Mouse (Mus musculus) embryonic facial prominence, embryonic 13.5 days (tissue): ENCODE data around the gene Tigar. TPM values are rescaled to one million over a fixed set of nuclear protein-coding genes. Genes with fewer than 3 reads are reported as not detected.

Source experiments
- ATAC-seq: fragments of 200-750 bp; cut with Nextera tagmentation; 2 replicates; pipeline ENCODE4 v1.8.0; 2017; ENCODE audit warnings: low read depth; ENCODE audit not compliant: insufficient number of reproducible peaks, insufficient read depth, low FRiP score, low TSS enrichment
- H3K27ac ChIP-seq: fragments of 300-500 bp; sonication (generic); 2 replicates; pipeline ENCODE4 v1.5.1; 2015; ENCODE audit warnings: moderate library complexity, mild to moderate bottlenecking, inconsistent platforms
- H3K27me3 ChIP-seq: fragments of 300-500 bp; sonication (generic); 2 replicates; pipeline ENCODE4 v1.6.1; 2015; ENCODE audit warnings: mild to moderate bottlenecking, inconsistent platforms
- H3K36me3 ChIP-seq: fragments of 300-500 bp; sonication (generic); 2 replicates; pipeline ENCODE4 v1.6.1; 2015; ENCODE audit warnings: mild to moderate bottlenecking, inconsistent platforms
- H3K4me1 ChIP-seq: fragments of 300-500 bp; sonication (generic); 2 replicates; pipeline ENCODE4 v1.6.1; 2015; ENCODE audit warnings: inconsistent platforms
- H3K4me2 ChIP-seq: fragments of 300-500 bp; sonication (generic); 2 replicates; pipeline ENCODE4 v1.6.1; 2015; ENCODE audit warnings: moderate library complexity, mild to moderate bottlenecking, inconsistent platforms
- H3K4me3 ChIP-seq: fragments of 300-500 bp; sonication (generic); 2 replicates; pipeline ENCODE4 v1.5.1; 2015; ENCODE audit warnings: mild to moderate bottlenecking, inconsistent platforms
- H3K9ac ChIP-seq: fragments of 300-500 bp; sonication (generic); 2 replicates; pipeline ENCODE4 v1.6.1; 2015; ENCODE audit warnings: mild to moderate bottlenecking, inconsistent platforms
- H3K9me3 ChIP-seq: fragments of 300-500 bp; sonication (generic); 2 replicates; pipeline ENCODE4 v1.6.1; 2016; ENCODE audit warnings: inconsistent platforms
- WGBS: fragments of 180-500 bp; shearing (Covaris S2); methylation state at CpG from one replicate; pipeline ENCODE4 v1.1.7; 2015; ENCODE audit warnings: mixed read lengths; 5-methylcytosine and 5-hydroxymethylcytosine counted together
- polyA plus RNA-seq: library from polyadenylated mRNA; unstranded; fragments of >200 nt; fragmentation: Nextera tagmentation; extraction: Ambion mirVana; gene quantifications from 2 replicates; pipeline ENCODE4 v1.2.1, GENCODE M21; 2015

The Tigar gene
- polyA plus RNA-seq, 1 experiment from 2014 or later: 4.3 TPM

GRCm38 (mm10) chr6:127138962-127139361 is 29.6 kb upstream of the Tigar start:
- Histone ChIP-seq H3K27me3 (no peaks in the 10 kb centered on the region), H3K4me3 (no peak overlapping the region), H3K27ac (no peak overlapping the region), H3K4me1 (peaks cover 15% of the 10 kb centered on the region), H3K4me2 (no peak overlapping the region), H3K36me3 (peaks cover 86% of the 10 kb centered on the region), H3K9me3 (no peaks in the 10 kb centered on the region), H3K9ac (no peak overlapping the region)
- WGBS: 94% methylated on average over 11 of the region's 11 CpGs
- ATAC-seq: no peak

GRCm38 (mm10) chr6:127133433-127134245 is 24.3 kb upstream of the Tigar start:
- H3K36me3 ChIP-seq: peaks cover 97% of the 10 kb centered on the region
- no peaks in the 10 kb centered on the region for H3K9me3 ChIP-seq
- H3K27me3 ChIP-seq: no peaks in the 10 kb centered on the region
- no peak overlapping the region for H3K4me2 ChIP-seq
- WGBS: 72% methylated on average over 16 of the region's 16 CpGs
- ATAC-seq: no peak
- no peaks in the 10 kb centered on the region for H3K4me1 ChIP-seq
- H3K9ac ChIP-seq: no peak overlapping the region
- H3K27ac ChIP-seq: no peak overlapping the region
- H3K4me3 ChIP-seq: no peak overlapping the region

- Histone ChIP-seq H3K36me3 (peaks cover 96% of the 10 kb centered on the region), H3K9ac (no peak overlapping the region), H3K9me3 (no peaks in the 10 kb centered on the region), H3K4me1 (no peaks in the 10 kb centered on the region), H3K4me3 (no peak overlapping the region), H3K27ac (no peak overlapping the region), H3K27me3 (no peaks in the 10 kb centered on the region), H3K4me2 (no peak overlapping the region)
- ATAC-seq: no peak
- WGBS: 56% methylated on average over 3 of the region's 3 CpGs
Measured at GRCm38 (mm10) chr6:127132719-127133118, 23.4 kb upstream of the Tigar start.

GRCm38 (mm10) chr6:127131946-127132345 is 22.6 kb upstream of the Tigar start:
- H3K4me2 ChIP-seq: no peak overlapping the region
- 84% methylated on average over 3 of the region's 3 CpGs for WGBS
- peaks cover 96% of the 10 kb centered on the region for H3K36me3 ChIP-seq
- H3K9ac ChIP-seq: no peak overlapping the region
- no peaks in the 10 kb centered on the region for H3K27me3 ChIP-seq
- no peak overlapping the region for H3K27ac ChIP-seq
- no peaks in the 10 kb centered on the region for H3K4me1 ChIP-seq
- no peak for ATAC-seq
- H3K4me3 ChIP-seq: no peak overlapping the region
- no peaks in the 10 kb centered on the region for H3K9me3 ChIP-seq

- WGBS: 77% methylated on average over 13 of the region's 13 CpGs
- Histone ChIP-seq H3K4me2 (no peak overlapping the region), H3K27ac (no peak overlapping the region), H3K4me3 (no peak overlapping the region), H3K9ac (no peak overlapping the region), H3K9me3 (no peaks in the 10 kb centered on the region), H3K36me3 (peaks cover 94% of the 10 kb centered on the region), H3K4me1 (no peaks in the 10 kb centered on the region), H3K27me3 (no peaks in the 10 kb centered on the region)
- no peak for ATAC-seq
Measured at GRCm38 (mm10) chr6:127130377-127130776, 21.0 kb upstream of the Tigar start.

- Histone ChIP-seq H3K4me2 (no peak overlapping the region), H3K4me1 (no peaks in the 10 kb centered on the region), H3K27ac (no peak overlapping the region), H3K9ac (no peak overlapping the region), H3K27me3 (no peaks in the 10 kb centered on the region), H3K36me3 (peaks cover 87% of the 10 kb centered on the region), H3K4me3 (no peak overlapping the region), H3K9me3 (no peaks in the 10 kb centered on the region)
- ATAC-seq: no peak
- 92% methylated on average over 14 of the region's 14 CpGs for WGBS
Measured at GRCm38 (mm10) chr6:127129659-127130058, 20.3 kb upstream of the Tigar start.

GRCm38 (mm10) chr6:127123506-127123905 is 14.1 kb upstream of the Tigar start:
- Histone ChIP-seq H3K9me3 (no peaks in the 10 kb centered on the region), H3K4me3 (no peak overlapping the region), H3K4me2 (no peak overlapping the region), H3K9ac (no peak overlapping the region), H3K36me3 (peaks cover 29% of the 10 kb centered on the region), H3K4me1 (no peaks in the 10 kb centered on the region), H3K27me3 (no peaks in the 10 kb centered on the region), H3K27ac (no peak overlapping the region)
- WGBS: 86% methylated on average over 7 of the region's 7 CpGs
- no peak for ATAC-seq

GRCm38 (mm10) chr6:127122996-127123395 is 13.6 kb upstream of the Tigar start:
- Histone ChIP-seq H3K27ac (no peak overlapping the region), H3K27me3 (no peaks in the 10 kb centered on the region), H3K4me2 (no peak overlapping the region), H3K4me3 (no peak overlapping the region), H3K4me1 (no peaks in the 10 kb centered on the region), H3K36me3 (peaks cover 24% of the 10 kb centered on the region), H3K9ac (no peak overlapping the region), H3K9me3 (no peaks in the 10 kb centered on the region)
- ATAC-seq: no peak
- WGBS: 85% methylated on average over 5 of the region's 5 CpGs

GRCm38 (mm10) chr6:127122221-127122806 is 13.0 kb upstream of the Tigar start:
- no peaks in the 10 kb centered on the region for H3K27me3 ChIP-seq
- no peak overlapping the region for H3K4me2 ChIP-seq
- H3K27ac ChIP-seq: no peak overlapping the region
- no peak for ATAC-seq
- peaks cover 17% of the 10 kb centered on the region for H3K36me3 ChIP-seq
- no peak overlapping the region for H3K4me3 ChIP-seq
- no peaks in the 10 kb centered on the region for H3K9me3 ChIP-seq
- no peak overlapping the region for H3K9ac ChIP-seq
- 79% methylated on average over 4 of the region's 4 CpGs for WGBS
- H3K4me1 ChIP-seq: no peaks in the 10 kb centered on the region

- Histone ChIP-seq H3K27ac (no peak overlapping the region), H3K4me2 (no peak overlapping the region), H3K9me3 (no peaks in the 10 kb centered on the region), H3K4me3 (no peak overlapping the region), H3K36me3 (no peaks in the 10 kb centered on the region), H3K4me1 (no peaks in the 10 kb centered on the region), H3K27me3 (no peaks in the 10 kb centered on the region), H3K9ac (no peak overlapping the region)
- ATAC-seq: no peak
- WGBS: 54% methylated on average over 23 of the region's 23 CpGs
Measured at GRCm38 (mm10) chr6:127114753-127115456, 5.5 kb upstream of the Tigar start.

- no peak overlapping the region for H3K27ac ChIP-seq
- H3K9me3 ChIP-seq: no peaks in the 10 kb centered on the region
- peak overlapping the region; percentile 71 for H3K9ac ChIP-seq
- H3K27me3 ChIP-seq: no peaks in the 10 kb centered on the region
- peaks cover 14% of the 10 kb centered on the region for H3K4me1 ChIP-seq
- H3K4me2 ChIP-seq: peak overlapping the region; percentile 82
- 42% methylated on average over 20 of the region's 20 CpGs for WGBS
- H3K36me3 ChIP-seq: no peaks in the 10 kb centered on the region
- ATAC-seq: no peak
- H3K4me3 ChIP-seq: peak overlapping the region; percentile 59
Measured at GRCm38 (mm10) chr6:127108368-127109060, 843 bp downstream of the Tigar start.
